Mouse (Mus musculus) liver, embryonic 14.5 days (tissue): ENCODE results near the gene Prss58. TPM values are rescaled to one million over a fixed set of nuclear protein-coding genes. Genes with fewer than 3 reads are reported as not detected.
A peak's percentile ranks its signal among the peaks of the same experiment; 100 is the strongest.

Experiments used
- ATAC-seq: fragments of 200-750 bp; cut with Nextera tagmentation; 2 replicates; pipeline ENCODE4 v1.8.0; 2017; ENCODE audit warnings: moderate number of reproducible peaks, mild to moderate bottlenecking, moderate library complexity; ENCODE audit not compliant: insufficient read depth
- DNase-seq, 3 experiments: peaks; one replicate each; pipeline ENCODE4 v3.0.0-alpha.2; 2012 to 2013; ENCODE audit warnings: low read depth in 3 of 3, low spot score in 3 of 3
- H3K27ac ChIP-seq: fragments of 300-500 bp; sonication (generic); 2 replicates; pipeline ENCODE4 v1.5.1; 2014; ENCODE audit warnings: moderate library complexity, mild to moderate bottlenecking, control low read depth, inconsistent platforms
- H3K27me3 ChIP-seq: fragments of 300-500 bp; sonication (generic); 2 replicates; pipeline ENCODE4 v1.6.1; 2014; ENCODE audit warnings: mild to moderate bottlenecking, low read length, moderate library complexity; ENCODE audit not compliant: control insufficient read depth, insufficient read depth
- H3K36me3 ChIP-seq: fragments of 300-500 bp; sonication (generic); replicated peaks from 2 replicates; pipeline ENCODE4 v1.6.1; 2014; ENCODE audit warnings: low read depth; ENCODE audit not compliant: control insufficient read depth, insufficient read depth
- H3K4me1 ChIP-seq, 2 experiments: fragments of 200-500 bp in 1 of 2; fragments of 300-500 bp in 1 of 2; sonication (generic) in 1 of 2; replicated peaks; 2 replicates each; pipeline ENCODE4 v1.6.1; 2012 to 2014; ENCODE audit warnings: antibody characterized with exemption in 1 of 2, inconsistent platforms in 1 of 2, low read length in 1 of 2; ENCODE audit not compliant: control insufficient read depth in 2 of 2, insufficient read depth in 2 of 2
- H3K4me2 ChIP-seq: fragments of 300-500 bp; sonication (generic); 2 replicates; pipeline ENCODE4 v1.6.1; 2014; ENCODE audit warnings: low read depth, mild to moderate bottlenecking, control low read depth, moderate library complexity
- H3K4me3 ChIP-seq, 2 experiments: fragments of 200-500 bp in 1 of 2; fragments of 300-500 bp in 1 of 2; sonication (generic) in 1 of 2; 2 replicates each; pipeline ENCODE4 v1.5.1; 2012 to 2014; ENCODE audit warnings: low read depth in 2 of 2, low read length in 2 of 2, mild to moderate bottlenecking in 2 of 2, control low read depth in 1 of 2, inconsistent platforms in 1 of 2, moderate library complexity in 1 of 2; ENCODE audit not compliant: insufficient read depth in 1 of 2
- H3K9ac ChIP-seq: fragments of 300-500 bp; sonication (generic); replicated peaks from 2 replicates; pipeline ENCODE4 v1.6.1; 2014; ENCODE audit warnings: mild to moderate bottlenecking, control low read depth, moderate library complexity
- H3K9me3 ChIP-seq: fragments of 300-500 bp; sonication (generic); 2 replicates; pipeline ENCODE4 v1.6.1; 2016; ENCODE audit warnings: low read length, mixed read lengths; ENCODE audit not compliant: control insufficient read depth
- CTCF ChIP-seq: IDR thresholded peaks from 2 replicates; pipeline ENCODE4 v1.5.1; 2016; ENCODE audit warnings: antibody characterized with exemption, low read depth, control low read depth
- EP300 ChIP-seq: IDR thresholded peaks from 2 replicates; pipeline ENCODE4 v1.6.1; 2016; ENCODE audit warnings: antibody characterized with exemption, low read depth
- WGBS: fragments of 180-500 bp; shearing (Covaris S2); extraction: QIAGEN DNeasy Blood & Tissue Kit; methylation state at CpG from one replicate; pipeline ENCODE4 v1.1.7; 2014; ENCODE audit not compliant: insufficient replicate concordance; 5-methylcytosine and 5-hydroxymethylcytosine counted together
- polyA plus RNA-seq, 2 experiments: library from polyadenylated mRNA; depleted of rRNA in 1 of 2; stranded (reverse) in 1 of 2; unstranded in 1 of 2; fragments of >200 nt; fragmentation: Nextera tagmentation in 1 of 2; extraction: Ambion mirVana in 1 of 2; gene quantifications; 2 replicates each; pipeline versions ENCODE4 v1.2.1 to v1.2.3; 2012 to 2014

The Prss58 gene
- polyA plus RNA-seq (2012; rRNA removed) (not detected in 2 replicates), polyA plus RNA-seq (2014; fragmentation: Nextera tagmentation; extraction: Ambion mirVana) (not detected in 2 replicates)

DNA sequence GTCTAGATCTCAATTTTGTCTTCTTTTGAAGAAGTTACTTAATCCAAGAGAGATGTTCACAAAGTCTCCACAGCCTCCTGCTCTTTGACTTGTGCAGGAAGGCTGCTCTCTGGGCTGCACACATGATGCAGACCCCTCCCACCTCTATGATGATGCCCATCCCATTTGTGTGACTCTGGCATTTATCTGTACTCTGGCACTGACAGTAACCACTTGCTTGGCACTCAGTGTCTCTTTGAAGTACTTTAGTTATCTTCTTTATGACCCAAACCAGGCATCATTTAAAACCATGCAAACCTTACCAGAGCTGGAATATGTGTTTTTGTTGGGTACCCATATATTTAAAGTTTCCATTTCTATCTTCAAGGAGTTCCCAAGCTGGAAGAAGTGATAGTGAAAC lies at the start of gene Prss58:
TSS of gene Prss58 (minus strand) at position 101 of the 400 bp plus-strand sequence.
- Histone ChIP-seq H3K9ac (no peak within 1 kb of the TSS), H3K4me2 (no peak within 1 kb of the TSS), H3K4me3 (no peak within 1 kb of the TSS), H3K27me3 (no peaks in the 10 kb centered on the region), H3K27ac (no peak within 1 kb of the TSS), H3K9me3 (no peaks in the 10 kb centered on the region), H3K36me3 (no peaks in the 10 kb centered on the region), H3K4me1 (no peaks in the 10 kb centered on the region; a peak in 1 of 4 replicates)
- TF ChIP-seq CTCF (no peak), EP300 (no peak)
- DNase-seq: no peak
- no peak for ATAC-seq

GRCm38 (mm10) chr6:40940457-40940856 lies 40.3 kb upstream of the Prss58 start, which contains the start of gene 1700074P13Rik:
Gene 1700074P13Rik, minus strand, starts transcription at chr6:40940557.
- 80% methylated on average over 10 of the region's 10 CpGs for WGBS
- no peaks in the 10 kb centered on the region for H3K36me3 ChIP-seq
- no peaks in the 10 kb centered on the region for H3K9me3 ChIP-seq
- no peak for ATAC-seq
- H3K4me2 ChIP-seq: no peak within 1 kb of the TSS
- no peak within 1 kb of the TSS for H3K9ac ChIP-seq
- no peak for TF ChIP-seq EP300
- no peak for TF ChIP-seq CTCF
- DNase-seq: no peak
- H3K27me3 ChIP-seq: no peaks in the 10 kb centered on the region
- H3K4me1 ChIP-seq: no peaks in the 10 kb centered on the region
- H3K4me3 ChIP-seq: no peak within 1 kb of the TSS
- no peak within 1 kb of the TSS for H3K27ac ChIP-seq

- no peaks in the 10 kb centered on the region for H3K27me3 ChIP-seq
- TF ChIP-seq EP300 (no peak), CTCF (no peak)
- no peak overlapping the region for H3K4me3 ChIP-seq
- ATAC-seq: no peak
- H3K27ac ChIP-seq: no peak overlapping the region
- DNase-seq: no peak
- no peak overlapping the region for H3K4me2 ChIP-seq
- no peaks in the 10 kb centered on the region for H3K4me1 ChIP-seq
- no peak overlapping the region for H3K9ac ChIP-seq
- H3K9me3 ChIP-seq: no peaks in the 10 kb centered on the region
- no peaks in the 10 kb centered on the region for H3K36me3 ChIP-seq
- 57% methylated on average over 4 of the region's 4 CpGs for WGBS
Observed at GRCm38 (mm10) chr6:40919954-40920353, 19.8 kb upstream of the Prss58 start.

GRCm38 (mm10) chr6:40894716-40895115 lies 5.5 kb downstream of the Prss58 start:
- H3K27me3 ChIP-seq: no peaks in the 10 kb centered on the region
- H3K9me3 ChIP-seq: no peaks in the 10 kb centered on the region
- no peak for DNase-seq
- H3K9ac ChIP-seq: no peak overlapping the region
- H3K4me2 ChIP-seq: no peak overlapping the region
- H3K27ac ChIP-seq: no peak overlapping the region
- peaks cover 0 to 6% of the 10 kb centered on the region in 2 experiments; a peak in 2 of 4 replicates for H3K4me1 ChIP-seq
- no peak overlapping the region for H3K4me3 ChIP-seq
- WGBS: 73% methylated on average over 1 of the region's 1 CpGs
- no peaks in the 10 kb centered on the region for H3K36me3 ChIP-seq
- no peak for TF ChIP-seq EP300
- no peak for TF ChIP-seq CTCF
- ATAC-seq: no peak

- TF ChIP-seq EP300 (no peak), CTCF (peak; percentile 66)
- no peak for ATAC-seq
Observed at GRCm38 (mm10) chr6:40893577-40893976, 6.6 kb downstream of the Prss58 start.

More at GRCm38 (mm10) chr6:40893577-40893976, 6.6 kb downstream of the Prss58 start:
- WGBS: 29% methylated on average over 7 of the region's 7 CpGs
- Histone ChIP-seq H3K4me1 (peaks cover 0 to 6% of the 10 kb centered on the region in 2 experiments; a peak in 2 of 4 replicates), H3K9ac (no peak overlapping the region), H3K27ac (no peak overlapping the region), H3K4me2 (no peak overlapping the region), H3K36me3 (no peaks in the 10 kb centered on the region), H3K27me3 (no peaks in the 10 kb centered on the region), H3K4me3 (no peak overlapping the region), H3K9me3 (no peaks in the 10 kb centered on the region)
- peak in 2 of 3 experiments; percentile 23 to 28 for DNase-seq
